Mouse (Mus musculus) CH12.LX (cell line): ENCODE results near the gene Tmbim6.

Source experiments
- CHD2 ChIP-seq: IDR thresholded peaks from 2 replicates; pipeline ENCODE4 v1.6.1; 2011; ENCODE audit warnings: low read length, improper control_type of control experiment
- NELFE ChIP-seq: IDR thresholded peaks from 2 replicates; pipeline ENCODE4 v1.6.1; 2011; ENCODE audit warnings: low read depth, low read length, improper control_type of control experiment
- RCOR1 ChIP-seq: conservative IDR thresholded peaks from 2 replicates; pipeline ENCODE4 v1.6.1; 2012; ENCODE audit warnings: low read depth, mild to moderate bottlenecking, inconsistent platforms, low read length, improper control_type of control experiment
- SIN3A ChIP-seq: IDR thresholded peaks from 2 replicates; pipeline ENCODE4 v1.6.1; 2012; ENCODE audit warnings: low read length, improper control_type of control experiment, inconsistent platforms
- TCF12 ChIP-seq: IDR thresholded peaks from 2 replicates; pipeline ENCODE4 v1.6.1; 2014; ENCODE audit warnings: low read depth, mild to moderate bottlenecking, inconsistent platforms, low read length, improper control_type of control experiment

GRCm38 (mm10) chr15:99370259-99370691 lies 22.4 kb upstream of the Tmbim6 start, which contains the start of gene Fmnl3:
- TF ChIP-seq SIN3A (peak; percentile 68; the same call in 1 of the 2 replicates), RCOR1 (0 out of 2 replicates have a peak, but pooled peaks have one; percentile 83), NELFE (peak; percentile 57; the same call in 1 of the 2 replicates), TCF12 (no peak; the same call in none of the 2 replicates), CHD2 (peak; percentile 92)
